8 mouse cellular contexts compared by ENCODE assay signal in the genomic region with DNA sequence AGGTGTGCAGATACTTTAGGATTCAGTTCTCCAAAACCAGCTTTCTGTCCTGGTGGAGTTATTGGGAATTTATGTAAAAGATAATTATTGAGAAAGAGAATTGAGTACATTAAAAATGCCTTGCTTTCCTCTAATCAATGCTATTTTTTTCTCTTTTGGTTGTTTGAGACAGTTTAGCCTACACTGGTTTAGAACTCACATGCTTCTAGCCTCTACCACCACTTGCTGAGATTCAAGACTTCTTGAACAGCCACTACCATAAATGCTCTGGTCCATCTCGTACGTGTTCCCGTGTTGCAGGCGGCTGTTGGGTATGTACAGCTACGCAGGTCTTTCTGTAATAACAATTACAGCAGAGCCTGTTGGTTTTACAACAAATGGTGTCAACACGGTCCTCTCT. TPM values are rescaled to one million over a fixed set of nuclear protein-coding genes. Genes with fewer than 3 reads are reported as not detected.
DNase-seq lines count a peak whose midpoint lies in the region; ATAC-seq and TF ChIP-seq lines count a peak whose summit lies in the region.

No protein-coding gene starts in this region.

- H3K27me3 ChIP-seq in kidney, postnatal 0 days (ENCODE audit: insufficient read depth, low read length), result no peaks in the 10 kb centered on the region
- no peaks in the 10 kb centered on the region for H3K27me3 ChIP-seq in embryonic facial prominence, embryonic 12.5 days
- no peaks in the 10 kb centered on the region for H3K27me3 ChIP-seq in hindbrain, postnatal 0 days (ENCODE audit: insufficient read depth, low read length)
- H3K27me3 ChIP-seq in myocyte (ENCODE audit: control insufficient read depth, insufficient read depth, insufficient read length), result no peaks in the 10 kb centered on the region

- no peak for TF ChIP-seq POLR2A in myocyte (IDR thresholded peaks at IDR 0.05; ENCODE audit: insufficient read length, low read depth)

- TF ChIP-seq CTCF in kidney, postnatal 0 days (IDR thresholded peaks at IDR 0.05; ENCODE audit: low read depth), result no peak
- no peak for TF ChIP-seq CTCF in hindbrain, postnatal 0 days (IDR thresholded peaks at IDR 0.05; ENCODE audit: low read depth)

- peak overlapping the region; percentile 89 for H3K4me2 ChIP-seq in kidney, postnatal 0 days (ENCODE audit: low read length)
- H3K4me2 ChIP-seq in embryonic facial prominence, embryonic 12.5 days (replicated peaks), result peak overlapping the region; percentile 92
- H3K4me2 ChIP-seq in hindbrain, postnatal 0 days (ENCODE audit: low read depth, low read length), result peak overlapping the region; percentile 88
- peak overlapping the region; percentile 75 for H3K4me2 ChIP-seq in myocyte (ENCODE audit: low read depth)

- no peak overlapping the region for H3K27ac ChIP-seq in kidney, postnatal 0 days
- no peak overlapping the region for H3K27ac ChIP-seq in embryonic facial prominence, embryonic 12.5 days
- H3K27ac ChIP-seq in hindbrain, postnatal 0 days, result no peak overlapping the region

- peaks cover 40% of the 10 kb centered on the region for H3K79me2 ChIP-seq in myocyte (ENCODE audit: control insufficient read depth, insufficient read depth)

- H3K9ac ChIP-seq in kidney, postnatal 0 days (ENCODE audit: low read depth, low read length), result peak overlapping the region; percentile 94; the same call in 1 of the 2 replicates
- no peak overlapping the region for H3K9ac ChIP-seq in embryonic facial prominence, embryonic 12.5 days
- H3K9ac ChIP-seq in hindbrain, postnatal 0 days (replicated peaks; ENCODE audit: low read length), result peak overlapping the region; percentile 87

- H3ac ChIP-seq in myocyte (ENCODE audit: control insufficient read depth, insufficient read length), result peak overlapping the region; percentile 87

- WGBS in kidney, postnatal 0 days, result 56% methylated on average over 6 of the region's 6 CpGs
- 66% methylated on average over 6 of the region's 6 CpGs for WGBS in embryonic facial prominence, embryonic 12.5 days
- 50% methylated on average over 6 of the region's 6 CpGs for WGBS in hindbrain, postnatal 0 days

- H3K36me3 ChIP-seq in kidney, postnatal 0 days (ENCODE audit: insufficient read depth, low read length), result no peaks in the 10 kb centered on the region
- H3K36me3 ChIP-seq in embryonic facial prominence, embryonic 12.5 days, result no peaks in the 10 kb centered on the region
- no peaks in the 10 kb centered on the region for H3K36me3 ChIP-seq in hindbrain, postnatal 0 days (ENCODE audit: insufficient read depth, low read length)
- no peaks in the 10 kb centered on the region for H3K36me3 ChIP-seq in myocyte (ENCODE audit: control insufficient read depth, insufficient read depth)

- no peak for DNase-seq in kidney, postnatal 0 days (ENCODE audit: low spot score)
- no peak for DNase-seq in kidney, adult 8-10 months
- no peak for DNase-seq in hindbrain, postnatal 0 days (ENCODE audit: low spot score)
- DNase-seq in frontal cortex, postnatal 25 days (ENCODE audit: low spot score in 2 of 2), result no peak
- no peak for DNase-seq in layer of hippocampus, adult 9-10 months (ENCODE audit: low spot score)

- ATAC-seq in kidney, postnatal 0 days (replicated peaks; ENCODE audit: low FRiP score, low read depth), result 0 out of 2 replicates have a peak, but pooled peaks have one; percentile 12
- peak; percentile 4; the same call in 1 of the 2 replicates for ATAC-seq in embryonic facial prominence, embryonic 12.5 days (ENCODE audit: insufficient number of reproducible peaks, insufficient read depth, low FRiP score, low TSS enrichment)
- ATAC-seq in hindbrain, postnatal 0 days, result no peak
- no peak for ATAC-seq in CD4-positive, CD25-positive, alpha-beta regulatory T cell, adult 4 months

- peaks cover 14% of the 10 kb centered on the region for H3K4me1 ChIP-seq in kidney, postnatal 0 days (replicated peaks; ENCODE audit: insufficient read depth, low read length)
- peaks cover 28% of the 10 kb centered on the region for H3K4me1 ChIP-seq in embryonic facial prominence, embryonic 12.5 days
- H3K4me1 ChIP-seq in hindbrain, postnatal 0 days (ENCODE audit: insufficient read depth, low read length), result peaks cover 15% of the 10 kb centered on the region

- no peaks in the 10 kb centered on the region for H3K9me3 ChIP-seq in kidney, postnatal 0 days (replicated peaks; ENCODE audit: low read length)
- no peaks in the 10 kb centered on the region for H3K9me3 ChIP-seq in embryonic facial prominence, embryonic 12.5 days
- H3K9me3 ChIP-seq in hindbrain, postnatal 0 days (ENCODE audit: low read length), result no peaks in the 10 kb centered on the region

- peak overlapping the region; percentile 97 for H3K4me3 ChIP-seq in kidney, postnatal 0 days (replicated peaks; ENCODE audit: low read depth, low read length)
- H3K4me3 ChIP-seq in embryonic facial prominence, embryonic 12.5 days, result peak overlapping the region; percentile 82
- peak overlapping the region; percentile 92 for H3K4me3 ChIP-seq in hindbrain, postnatal 0 days (ENCODE audit: low read length)
- peak overlapping the region; percentile 84 for H3K4me3 ChIP-seq in myocyte

TF ChIP-seq in myocyte, 11 proteins besides CTCF, POLR2A, EP300 and RAD21:
- TF ChIP-seq TCF12 (IDR thresholded peaks at IDR 0.05; ENCODE audit: insufficient read depth, poor library complexity, severe bottlenecking), result no peak

RNA-seq across cellular contexts. Expression of a gene that starts 0.7 kb away (rescaled TPM):
- 124 and 135 TPM in 2 replicates for polyA plus RNA-seq in kidney, postnatal 0 days (2015; fragmentation: Nextera tagmentation; extraction: Ambion mirVana)
- polyA plus RNA-seq in embryonic facial prominence, embryonic 12.5 days (2016; fragmentation: Nextera tagmentation; extraction: Ambion mirVana), result 61.9 and 78.5 TPM in 2 replicates
- 88.7 and 89.7 TPM in 2 replicates for total RNA-seq in hindbrain, postnatal 0 days (2014; rRNA removed)
- 62.6 and 67.4 TPM in 2 replicates for polyA plus RNA-seq in hindbrain, postnatal 0 days (2015; fragmentation: Nextera tagmentation; extraction: Ambion mirVana)
- 32.4 TPM for polyA plus RNA-seq in myocyte (2012; fragmentation: generic; extraction: Trizol)
- 10 to 100 TPM in 1 of 2 experiments, 1 to 10 TPM in 1; 6.1 to 11.7 TPM for polyA plus RNA-seq in CD4-positive, CD25-positive, alpha-beta regulatory T cell, adult 4 months (2017; shearing (Covaris generic))

Comparison
In these comparisons a context has a peak if more than half of its experiments do, and no peak if none do; other contexts are left out.
1. ATAC-seq: peak in kidney, postnatal 0 days (single experiment) and embryonic facial prominence, embryonic 12.5 days (single experiment); none in hindbrain, postnatal 0 days (single experiment) and CD4-positive, CD25-positive, alpha-beta regulatory T cell, adult 4 months (single experiment).
2. Peak in every context shown above with its lines, with median percentiles within 50 percentile points of each other: H3K4me2 ChIP-seq and H3K4me3 ChIP-seq.